Mouse (Mus musculus) thymus, postnatal 36 days (tissue): Measurements from ENCODE around the gene Gm5767.

Experiments used
- DNase-seq, 2 experiments: peaks; one replicate each; pipeline ENCODE4 v3.0.0; 2022; ENCODE audit warnings: mixed read lengths in 2 of 2

The Gm5767 gene

GRCm38 (mm10) chr16:8670041-8671035 lies 10.2 kb upstream of the Gm5767 start:
- DNase-seq, result no peak

- DNase-seq, result peak; percentile 96 to 97
Measured at GRCm38 (mm10) chr16:8671551-8672349, 8.8 kb upstream of the Gm5767 start, which contains the start of gene Carhsp1. Gene Carhsp1 (minus strand): TSS chr16:8672155.

- no peak for DNase-seq
Measured at GRCm38 (mm10) chr16:8672350-8672687, 8.3 kb upstream of the Gm5767 start.

- no peak for DNase-seq
Measured at GRCm38 (mm10) chr16:8672811-8673210, 7.8 kb upstream of the Gm5767 start.

GRCm38 (mm10) chr16:8673343-8673742 lies 7.2 kb upstream of the Gm5767 start:
- no peak for DNase-seq

GRCm38 (mm10) chr16:8674165-8674564 lies 6.4 kb upstream of the Gm5767 start:
- DNase-seq, result peak; percentile 68 to 72

- DNase-seq, result no peak
Measured at GRCm38 (mm10) chr16:8675559-8675958, 5.0 kb upstream of the Gm5767 start.

- DNase-seq, result no peak
Measured at GRCm38 (mm10) chr16:8676228-8676627, 4.3 kb upstream of the Gm5767 start.

GRCm38 (mm10) chr16:8676800-8677199 lies 3.8 kb upstream of the Gm5767 start:
- peak; percentile 42 to 46 for DNase-seq

- no peak for DNase-seq
Measured at GRCm38 (mm10) chr16:8678035-8678434, 2.5 kb upstream of the Gm5767 start.

GRCm38 (mm10) chr16:8678676-8679075 lies 1.9 kb upstream of the Gm5767 start:
- DNase-seq, result no peak

- DNase-seq, result no peak
Measured at GRCm38 (mm10) chr16:8679780-8680179, 790 bp upstream of the Gm5767 start.

- no peak for DNase-seq
Measured at GRCm38 (mm10) chr16:8685087-8685486, 4.5 kb downstream of the Gm5767 start.

GRCm38 (mm10) chr16:8686121-8686870 lies 5.7 kb downstream of the Gm5767 start:
- DNase-seq, result peak; percentile 69 to 71

GRCm38 (mm10) chr16:8686871-8687535 lies 6.4 kb downstream of the Gm5767 start:
- no peak for DNase-seq

- no peak for DNase-seq
Measured at GRCm38 (mm10) chr16:8687559-8688112, 7.1 kb downstream of the Gm5767 start.

GRCm38 (mm10) chr16:8689979-8690656 lies 9.5 kb downstream of the Gm5767 start:
- DNase-seq, result no peak

- no peak for DNase-seq
Measured at GRCm38 (mm10) chr16:8691206-8691605, 10.6 kb downstream of the Gm5767 start.

- DNase-seq, result no peak
Measured at GRCm38 (mm10) chr16:8699556-8699955, 19.0 kb downstream of the Gm5767 start.

- DNase-seq, result no peak
Measured at GRCm38 (mm10) chr16:8700586-8700985, 20.0 kb downstream of the Gm5767 start.

- no peak for DNase-seq
Measured at GRCm38 (mm10) chr16:8711998-8712397, 31.4 kb downstream of the Gm5767 start.
